Mouse (Mus musculus) neural tube, embryonic 13.5 days (tissue): ENCODE measurements around the gene Cmtm8. TPM values are rescaled to one million over a fixed set of nuclear protein-coding genes. Genes with fewer than 3 reads are reported as not detected.

Experiments used
- ATAC-seq: fragments of 200-750 bp; cut with Nextera tagmentation; 2 replicates; pipeline ENCODE4 v1.8.0; 2017; ENCODE audit warnings: low read depth, mild to moderate bottlenecking, moderate TSS enrichment, moderate library complexity
- H3K27ac ChIP-seq: fragments of 300-500 bp; sonication (generic); replicated peaks from 2 replicates; pipeline ENCODE4 v1.5.1; 2015; ENCODE audit warnings: moderate library complexity, mild to moderate bottlenecking, inconsistent platforms
- H3K27me3 ChIP-seq: fragments of 300-500 bp; sonication (generic); 2 replicates; pipeline ENCODE4 v1.6.1; 2015; ENCODE audit warnings: mild to moderate bottlenecking, inconsistent platforms
- H3K36me3 ChIP-seq: fragments of 300-500 bp; sonication (generic); 2 replicates; pipeline ENCODE4 v1.6.1; 2015; ENCODE audit warnings: mild to moderate bottlenecking, inconsistent platforms
- H3K4me1 ChIP-seq: fragments of 300-500 bp; sonication (generic); replicated peaks from 2 replicates; pipeline ENCODE4 v1.6.1; 2015; ENCODE audit warnings: inconsistent platforms
- H3K4me2 ChIP-seq: fragments of 300-500 bp; sonication (generic); 2 replicates; pipeline ENCODE4 v1.6.1; 2015; ENCODE audit warnings: inconsistent platforms, mild to moderate bottlenecking, moderate library complexity
- H3K4me3 ChIP-seq: fragments of 300-500 bp; sonication (generic); 2 replicates; pipeline ENCODE4 v1.5.1; 2015; ENCODE audit warnings: mild to moderate bottlenecking, inconsistent platforms
- H3K9ac ChIP-seq: fragments of 300-500 bp; sonication (generic); 2 replicates; pipeline ENCODE4 v1.6.1; 2015; ENCODE audit warnings: moderate library complexity, mild to moderate bottlenecking, inconsistent platforms
- H3K9me3 ChIP-seq: fragments of 300-500 bp; sonication (generic); 2 replicates; pipeline ENCODE4 v1.6.1; 2016; ENCODE audit warnings: inconsistent platforms
- WGBS: fragments of 180-500 bp; shearing (Covaris S2); methylation state at CpG from one replicate; pipeline ENCODE4 v1.1.7; 2015; 5-methylcytosine and 5-hydroxymethylcytosine counted together
- polyA plus RNA-seq: library from polyadenylated mRNA; unstranded; fragments of >200 nt; fragmentation: Nextera tagmentation; extraction: Ambion mirVana; gene quantifications from 2 replicates; pipeline ENCODE4 v1.2.1, GENCODE M21; 2015

Cmtm8 gene
- polyA plus RNA-seq: 15.5 and 17.3 TPM in 2 replicates

- H3K4me3 ChIP-seq: peak within 1 kb of the TSS; percentile 60
- peaks cover 14% of the 10 kb centered on the region for H3K4me1 ChIP-seq
- no peaks in the 10 kb centered on the region for H3K36me3 ChIP-seq
- peak within 1 kb of the TSS; percentile 75 for H3K9ac ChIP-seq
- no peak within 1 kb of the TSS for H3K27ac ChIP-seq
- H3K27me3 ChIP-seq: peaks cover 44% of the 10 kb centered on the region
- under 1% methylated on average over 38 of the region's 43 CpGs for WGBS
- H3K4me2 ChIP-seq: peak within 1 kb of the TSS; percentile 99
- H3K9me3 ChIP-seq: no peaks in the 10 kb centered on the region
- peak; percentile 67 for ATAC-seq
Measured at GRCm38 (mm10) chr9:114844017-114844662, at the start of gene Cmtm8. Gene Cmtm8 (minus strand): TSS chr9:114844156.

- ATAC-seq: no peak
- Histone ChIP-seq H3K4me2 (no peak overlapping the region), H3K9me3 (no peaks in the 10 kb centered on the region), H3K27me3 (no peaks in the 10 kb centered on the region), H3K4me3 (no peak overlapping the region), H3K27ac (no peak overlapping the region), H3K9ac (no peak overlapping the region), H3K36me3 (no peaks in the 10 kb centered on the region), H3K4me1 (0 out of 2 replicates have a peak, but pooled peaks cover 7% of the 10 kb centered on the region)
- 91% methylated on average over 11 of the region's 11 CpGs for WGBS
Measured at GRCm38 (mm10) chr9:114892974-114893373, 49.0 kb upstream of the Cmtm8 start.

DNA sequence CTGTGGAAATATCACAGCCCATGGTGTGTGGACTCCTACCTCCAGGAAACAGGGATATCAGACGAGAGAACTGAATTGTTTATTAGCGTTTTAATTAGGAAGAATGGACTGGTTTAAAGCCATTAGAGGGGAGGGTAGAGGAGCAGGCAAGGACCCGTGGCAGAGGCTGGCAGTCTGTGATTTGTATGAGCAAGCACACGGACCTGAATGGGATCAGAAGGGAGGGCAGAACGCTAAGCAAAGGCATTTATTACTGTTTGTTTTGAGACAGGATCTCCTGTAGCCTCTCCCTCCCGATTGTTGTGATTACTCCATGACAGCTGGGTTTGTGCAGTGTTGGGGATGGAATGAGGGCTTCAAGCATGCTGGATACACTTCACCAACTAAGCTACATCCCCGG lies 46.4 kb upstream of the Cmtm8 start:
- no peak for ATAC-seq
- Histone ChIP-seq H3K4me2 (no peak overlapping the region), H3K4me1 (0 out of 2 replicates have a peak, but pooled peaks cover 7% of the 10 kb centered on the region), H3K9me3 (no peaks in the 10 kb centered on the region), H3K27ac (no peak overlapping the region), H3K36me3 (no peaks in the 10 kb centered on the region), H3K27me3 (no peaks in the 10 kb centered on the region), H3K4me3 (no peak overlapping the region), H3K9ac (no peak overlapping the region)
- WGBS: 23% methylated on average over 7 of the region's 7 CpGs

DNA sequence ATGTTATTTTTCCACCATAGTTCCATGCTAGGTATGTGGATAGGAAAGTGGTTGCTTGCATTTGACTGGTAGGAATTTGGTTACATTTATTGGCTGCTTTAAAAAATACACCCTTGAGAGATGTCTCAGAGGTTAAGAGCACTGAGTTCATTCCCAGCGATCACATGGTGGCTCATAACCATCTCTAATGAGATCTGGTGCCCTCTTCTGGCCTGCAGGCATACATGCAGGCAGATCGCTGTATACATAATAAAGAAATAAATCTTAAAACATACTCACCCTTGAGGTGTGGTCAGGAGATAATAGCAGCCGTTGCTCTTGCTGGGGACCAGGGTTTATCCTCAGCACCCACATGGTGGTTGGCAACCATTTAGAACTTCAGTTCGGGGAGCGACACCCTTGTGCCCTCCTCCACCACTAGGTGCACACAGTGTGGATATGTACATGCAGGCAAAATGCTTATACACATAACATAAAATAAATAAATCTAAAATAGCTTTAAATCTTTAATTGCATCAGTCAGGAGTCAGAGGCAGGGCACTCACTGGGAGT lies 45.0 kb upstream of the Cmtm8 start:
- no peak for ATAC-seq
- Histone ChIP-seq H3K4me2 (no peak overlapping the region), H3K9ac (no peak overlapping the region), H3K4me3 (no peak overlapping the region), H3K27me3 (no peaks in the 10 kb centered on the region), H3K27ac (no peak overlapping the region), H3K9me3 (no peaks in the 10 kb centered on the region), H3K4me1 (0 out of 2 replicates have a peak, but pooled peaks cover 7% of the 10 kb centered on the region), H3K36me3 (no peaks in the 10 kb centered on the region)
- WGBS: 87% methylated on average over 5 of the region's 5 CpGs

DNA sequence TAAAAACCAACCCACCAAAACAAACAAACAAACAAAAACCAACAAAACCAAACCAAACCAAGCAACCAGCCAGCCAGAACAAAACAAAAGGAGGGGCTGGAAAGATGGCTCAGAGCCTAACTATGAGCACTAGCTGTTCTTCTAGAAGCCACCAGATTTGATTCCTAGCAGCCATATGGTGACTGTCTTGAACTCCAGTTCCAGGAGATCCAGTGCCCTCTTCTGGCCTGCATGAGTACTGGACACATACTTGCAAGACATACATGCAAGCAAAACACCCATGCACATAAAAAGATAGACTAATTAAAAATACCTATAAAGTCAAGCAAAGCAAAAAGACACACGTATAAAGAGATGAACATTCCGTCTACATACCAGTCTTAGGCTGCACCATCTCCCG lies 43.7 kb upstream of the Cmtm8 start:
- no peak overlapping the region for H3K4me3 ChIP-seq
- ATAC-seq: no peak
- H3K27me3 ChIP-seq: no peaks in the 10 kb centered on the region
- H3K9me3 ChIP-seq: no peaks in the 10 kb centered on the region
- H3K4me1 ChIP-seq: 0 out of 2 replicates have a peak, but pooled peaks cover 7% of the 10 kb centered on the region
- no peaks in the 10 kb centered on the region for H3K36me3 ChIP-seq
- WGBS: 94% methylated on average over 3 of the region's 3 CpGs
- H3K4me2 ChIP-seq: no peak overlapping the region
- no peak overlapping the region for H3K27ac ChIP-seq
- no peak overlapping the region for H3K9ac ChIP-seq

GRCm38 (mm10) chr9:114885991-114886662 lies 42.2 kb upstream of the Cmtm8 start:
- Histone ChIP-seq H3K4me3 (no peak overlapping the region), H3K27ac (no peak overlapping the region), H3K9ac (no peak overlapping the region), H3K4me2 (no peak overlapping the region), H3K9me3 (no peaks in the 10 kb centered on the region), H3K27me3 (no peaks in the 10 kb centered on the region), H3K36me3 (no peaks in the 10 kb centered on the region), H3K4me1 (0 out of 2 replicates have a peak, but pooled peaks cover 7% of the 10 kb centered on the region)
- WGBS: 62% methylated on average over 8 of the region's 8 CpGs
- no peak for ATAC-seq

GRCm38 (mm10) chr9:114885564-114885963 lies 41.6 kb upstream of the Cmtm8 start:
- Histone ChIP-seq H3K4me1 (0 out of 2 replicates have a peak, but pooled peaks cover 4% of the 10 kb centered on the region), H3K9ac (no peak overlapping the region), H3K27ac (no peak overlapping the region), H3K9me3 (no peaks in the 10 kb centered on the region), H3K36me3 (no peaks in the 10 kb centered on the region), H3K4me2 (no peak overlapping the region), H3K4me3 (no peak overlapping the region), H3K27me3 (no peaks in the 10 kb centered on the region)
- 84% methylated on average over 4 of the region's 4 CpGs for WGBS
- no peak for ATAC-seq

DNA sequence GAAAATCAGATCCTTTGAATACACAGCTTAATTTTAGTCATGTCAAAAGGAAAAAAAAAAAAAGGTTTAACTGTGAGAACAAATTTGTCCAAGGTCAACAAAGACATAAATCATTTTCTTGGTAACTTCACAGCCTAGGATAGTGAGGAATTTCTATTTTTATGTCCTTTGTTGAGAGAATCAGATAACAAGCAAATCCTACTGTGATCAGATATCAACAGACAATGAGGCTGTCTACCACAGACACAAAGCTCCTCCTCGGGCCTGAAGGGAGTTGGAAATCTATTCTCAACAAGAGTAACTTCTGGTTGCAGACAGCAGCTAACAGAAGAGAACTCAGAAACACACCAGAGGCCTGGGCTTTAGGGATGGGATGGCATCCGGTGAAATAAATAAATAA lies 38.0 kb upstream of the Cmtm8 start:
- no peaks in the 10 kb centered on the region for H3K4me1 ChIP-seq
- WGBS: 83% methylated on average over 2 of the region's 2 CpGs
- ATAC-seq: no peak
- H3K36me3 ChIP-seq: no peaks in the 10 kb centered on the region
- H3K4me2 ChIP-seq: no peak overlapping the region
- H3K9ac ChIP-seq: no peak overlapping the region
- no peak overlapping the region for H3K27ac ChIP-seq
- H3K27me3 ChIP-seq: no peaks in the 10 kb centered on the region
- no peak overlapping the region for H3K4me3 ChIP-seq
- H3K9me3 ChIP-seq: no peaks in the 10 kb centered on the region

GRCm38 (mm10) chr9:114855327-114855726 lies 11.4 kb upstream of the Cmtm8 start:
- Histone ChIP-seq H3K27me3 (no peaks in the 10 kb centered on the region), H3K4me1 (peaks cover 13% of the 10 kb centered on the region), H3K9ac (no peak overlapping the region), H3K9me3 (no peaks in the 10 kb centered on the region), H3K4me2 (no peak overlapping the region), H3K4me3 (no peak overlapping the region), H3K36me3 (no peaks in the 10 kb centered on the region), H3K27ac (no peak overlapping the region)
- 45% methylated on average over 11 of the region's 11 CpGs for WGBS
- no peak; the same call in 1 of the 2 replicates for ATAC-seq

- Histone ChIP-seq H3K27me3 (no peaks in the 10 kb centered on the region), H3K9ac (no peak overlapping the region), H3K4me1 (peaks cover 13% of the 10 kb centered on the region), H3K4me3 (no peak overlapping the region), H3K9me3 (no peaks in the 10 kb centered on the region), H3K36me3 (no peaks in the 10 kb centered on the region), H3K27ac (no peak overlapping the region), H3K4me2 (no peak overlapping the region)
- peak; percentile 59; the same call in 1 of the 2 replicates for ATAC-seq
- 62% methylated on average over 9 of the region's 9 CpGs for WGBS
Measured at GRCm38 (mm10) chr9:114854686-114855085, 10.7 kb upstream of the Cmtm8 start.

DNA sequence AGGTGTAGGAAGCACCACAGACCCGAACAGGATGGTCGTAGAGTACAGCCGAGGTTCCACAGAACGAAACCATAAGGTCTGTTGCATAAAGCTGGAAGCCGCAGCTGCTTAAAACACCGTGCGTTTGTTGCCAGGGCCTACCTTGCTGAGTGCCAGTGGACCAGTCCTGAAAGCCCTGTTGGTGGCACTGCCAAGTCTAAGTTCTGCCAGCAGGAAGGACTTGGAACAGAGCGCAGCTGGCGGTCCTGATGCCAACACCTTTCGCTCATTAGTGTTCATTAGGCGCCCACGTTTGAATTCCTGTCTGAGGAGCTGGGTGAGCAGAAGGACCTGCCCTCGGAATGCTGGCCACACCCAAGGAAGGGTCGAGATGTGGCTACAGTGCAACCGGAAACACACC lies 9.4 kb upstream of the Cmtm8 start:
- Histone ChIP-seq H3K4me2 (no peak overlapping the region), H3K4me1 (peaks cover 13% of the 10 kb centered on the region), H3K4me3 (no peak overlapping the region), H3K9ac (no peak overlapping the region), H3K27me3 (no peaks in the 10 kb centered on the region), H3K9me3 (no peaks in the 10 kb centered on the region), H3K27ac (no peak overlapping the region), H3K36me3 (no peaks in the 10 kb centered on the region)
- WGBS: 88% methylated on average over 15 of the region's 15 CpGs
- ATAC-seq: no peak

- ATAC-seq: no peak
- WGBS: 75% methylated on average over 8 of the region's 8 CpGs
- Histone ChIP-seq H3K4me1 (peaks cover 13% of the 10 kb centered on the region), H3K4me3 (no peak overlapping the region), H3K27ac (no peak overlapping the region), H3K9ac (no peak overlapping the region), H3K4me2 (no peak overlapping the region), H3K27me3 (no peaks in the 10 kb centered on the region), H3K36me3 (no peaks in the 10 kb centered on the region), H3K9me3 (no peaks in the 10 kb centered on the region)
Measured at GRCm38 (mm10) chr9:114851419-114852190, 7.6 kb upstream of the Cmtm8 start.
